Mouse (Mus musculus) liver, embryonic 12.5 days (tissue): Measurements from ENCODE around the gene Tbc1d5. TPM values are rescaled to one million over a fixed set of nuclear protein-coding genes. Genes with fewer than 3 reads are reported as not detected.

Source experiments
- ATAC-seq: fragments of 200-750 bp; cut with Nextera tagmentation; 2 replicates; pipeline ENCODE4 v1.8.0; 2017; ENCODE audit warnings: moderate number of reproducible peaks, mild to moderate bottlenecking, moderate library complexity
- H3K27ac ChIP-seq: fragments of 300-500 bp; sonication (generic); 2 replicates; pipeline ENCODE4 v1.5.1; 2016; ENCODE audit warnings: mild to moderate bottlenecking
- H3K27me3 ChIP-seq: fragments of 300-500 bp; sonication (generic); replicated peaks from 2 replicates; pipeline ENCODE4 v1.6.1; 2016; ENCODE audit warnings: mild to moderate bottlenecking, moderate library complexity
- H3K36me3 ChIP-seq: fragments of 300-500 bp; sonication (generic); 2 replicates; pipeline ENCODE4 v1.6.1; 2016; ENCODE audit warnings: mild to moderate bottlenecking, moderate library complexity
- H3K4me1 ChIP-seq: fragments of 300-500 bp; sonication (generic); 2 replicates; pipeline ENCODE4 v1.6.1; 2016
- H3K4me2 ChIP-seq: fragments of 300-500 bp; sonication (generic); 2 replicates; pipeline ENCODE4 v1.6.1; 2016; ENCODE audit warnings: mild to moderate bottlenecking, moderate library complexity
- H3K4me3 ChIP-seq: fragments of 300-500 bp; sonication (generic); 2 replicates; pipeline ENCODE4 v1.5.1; 2016; ENCODE audit warnings: mild to moderate bottlenecking, moderate library complexity
- H3K9ac ChIP-seq: fragments of 300-500 bp; sonication (generic); 2 replicates; pipeline ENCODE4 v1.6.1; 2016; ENCODE audit warnings: mild to moderate bottlenecking, moderate library complexity
- H3K9me3 ChIP-seq: fragments of 300-500 bp; sonication (generic); replicated peaks from 2 replicates; pipeline ENCODE4 v1.6.1; 2016; ENCODE audit warnings: mild to moderate bottlenecking, moderate library complexity
- WGBS: fragments of 180-500 bp; shearing (Covaris S2); methylation state at CpG from one replicate; pipeline ENCODE4 v1.1.7; 2016; ENCODE audit not compliant: insufficient replicate concordance; 5-methylcytosine and 5-hydroxymethylcytosine counted together
- polyA plus RNA-seq: library from polyadenylated mRNA; unstranded; fragments of >200 nt; fragmentation: Nextera tagmentation; extraction: Ambion mirVana; gene quantifications from 2 replicates; pipeline ENCODE4 v1.2.1, GENCODE M21; 2016

The Tbc1d5 gene
- 6.3 and 6.5 TPM in 2 replicates for polyA plus RNA-seq

- Histone ChIP-seq H3K9me3 (no peaks in the 10 kb centered on the region), H3K27ac (peak within 1 kb of the TSS; percentile 95), H3K4me3 (peak within 1 kb of the TSS; percentile 83), H3K27me3 (no peaks in the 10 kb centered on the region), H3K4me2 (peak within 1 kb of the TSS; percentile 82), H3K36me3 (no peaks in the 10 kb centered on the region), H3K9ac (peak within 1 kb of the TSS; percentile 94), H3K4me1 (peaks cover 17% of the 10 kb centered on the region)
- ATAC-seq, result peak; percentile 96
- WGBS, result 1% methylated on average over 54 of the region's 54 CpGs
Measured at GRCm38 (mm10) chr17:51179195-51179953, at the start of gene Tbc1d5. Tbc1d5 (minus strand) TSS chr17:51179352.

- no peaks in the 10 kb centered on the region for H3K9me3 ChIP-seq
- WGBS, result 63% methylated on average over 1 of the region's 1 CpGs
- ATAC-seq, result no peak
Measured at GRCm38 (mm10) chr17:51226056-51226455, 46.9 kb upstream of the Tbc1d5 start.

GRCm38 (mm10) chr17:51223152-51223551 lies 44.0 kb upstream of the Tbc1d5 start:
- Histone ChIP-seq H3K9ac (no peak overlapping the region), H3K27me3 (no peaks in the 10 kb centered on the region), H3K36me3 (no peaks in the 10 kb centered on the region), H3K4me1 (no peaks in the 10 kb centered on the region), H3K9me3 (no peaks in the 10 kb centered on the region), H3K27ac (no peak overlapping the region), H3K4me3 (no peak overlapping the region), H3K4me2 (no peak overlapping the region)
- WGBS, result 61% methylated on average over 4 of the region's 4 CpGs
- ATAC-seq, result no peak

More at GRCm38 (mm10) chr17:51226056-51226455, 46.9 kb upstream of the Tbc1d5 start:
- no peaks in the 10 kb centered on the region for H3K36me3 ChIP-seq
- H3K9ac ChIP-seq, result no peak overlapping the region
- no peak overlapping the region for H3K4me3 ChIP-seq
- H3K27me3 ChIP-seq, result no peaks in the 10 kb centered on the region
- H3K27ac ChIP-seq, result no peak overlapping the region
- H3K4me1 ChIP-seq, result no peaks in the 10 kb centered on the region
- H3K4me2 ChIP-seq, result no peak overlapping the region

- H3K4me1 ChIP-seq, result no peaks in the 10 kb centered on the region
- ATAC-seq, result no peak
- no peaks in the 10 kb centered on the region for H3K27me3 ChIP-seq
- H3K4me2 ChIP-seq, result no peak overlapping the region
- H3K27ac ChIP-seq, result no peak overlapping the region
- no peaks in the 10 kb centered on the region for H3K36me3 ChIP-seq
- no peak overlapping the region for H3K9ac ChIP-seq
- H3K4me3 ChIP-seq, result no peak overlapping the region
- no peaks in the 10 kb centered on the region for H3K9me3 ChIP-seq
- 40% methylated on average over 7 of the region's 7 CpGs for WGBS
Measured at GRCm38 (mm10) chr17:51221075-51221474, 41.9 kb upstream of the Tbc1d5 start.

GRCm38 (mm10) chr17:51219897-51220296 lies 40.7 kb upstream of the Tbc1d5 start:
- 66% methylated on average over 3 of the region's 3 CpGs for WGBS
- H3K9ac ChIP-seq, result no peak overlapping the region
- H3K9me3 ChIP-seq, result no peaks in the 10 kb centered on the region
- H3K27ac ChIP-seq, result no peak overlapping the region
- H3K4me3 ChIP-seq, result no peak overlapping the region
- H3K4me2 ChIP-seq, result no peak overlapping the region
- no peaks in the 10 kb centered on the region for H3K36me3 ChIP-seq
- no peaks in the 10 kb centered on the region for H3K27me3 ChIP-seq
- no peaks in the 10 kb centered on the region for H3K4me1 ChIP-seq
- no peak for ATAC-seq

GRCm38 (mm10) chr17:51216426-51216825 lies 37.3 kb upstream of the Tbc1d5 start:
- Histone ChIP-seq H3K27me3 (no peaks in the 10 kb centered on the region), H3K9me3 (no peaks in the 10 kb centered on the region), H3K4me2 (no peak overlapping the region), H3K4me1 (no peaks in the 10 kb centered on the region), H3K9ac (no peak overlapping the region), H3K27ac (no peak overlapping the region), H3K4me3 (no peak overlapping the region), H3K36me3 (no peaks in the 10 kb centered on the region)
- 81% methylated on average over 6 of the region's 6 CpGs for WGBS
- ATAC-seq, result no peak

GRCm38 (mm10) chr17:51209565-51209964 lies 30.4 kb upstream of the Tbc1d5 start:
- no peak overlapping the region for H3K4me3 ChIP-seq
- H3K4me1 ChIP-seq, result no peaks in the 10 kb centered on the region
- 60% methylated on average over 2 of the region's 2 CpGs for WGBS
- no peaks in the 10 kb centered on the region for H3K36me3 ChIP-seq
- no peak overlapping the region for H3K27ac ChIP-seq
- no peaks in the 10 kb centered on the region for H3K27me3 ChIP-seq
- no peak overlapping the region for H3K4me2 ChIP-seq
- no peak overlapping the region for H3K9ac ChIP-seq
- ATAC-seq, result no peak
- no peaks in the 10 kb centered on the region for H3K9me3 ChIP-seq

GRCm38 (mm10) chr17:51204643-51205042 lies 25.5 kb upstream of the Tbc1d5 start:
- WGBS, result 66% methylated on average over 2 of the region's 2 CpGs
- Histone ChIP-seq H3K27ac (no peak overlapping the region), H3K27me3 (no peaks in the 10 kb centered on the region), H3K4me1 (no peaks in the 10 kb centered on the region), H3K9ac (no peak overlapping the region), H3K4me3 (no peak overlapping the region), H3K4me2 (no peak overlapping the region), H3K9me3 (no peaks in the 10 kb centered on the region), H3K36me3 (no peaks in the 10 kb centered on the region)
- ATAC-seq, result no peak

- H3K4me1 ChIP-seq, result no peaks in the 10 kb centered on the region
- H3K27ac ChIP-seq, result no peak overlapping the region
- H3K9me3 ChIP-seq, result no peaks in the 10 kb centered on the region
- no peaks in the 10 kb centered on the region for H3K36me3 ChIP-seq
- WGBS, result 71% methylated on average over 2 of the region's 2 CpGs
- ATAC-seq, result no peak
- no peaks in the 10 kb centered on the region for H3K27me3 ChIP-seq
- H3K9ac ChIP-seq, result no peak overlapping the region
- no peak overlapping the region for H3K4me2 ChIP-seq
- H3K4me3 ChIP-seq, result no peak overlapping the region
Measured at GRCm38 (mm10) chr17:51195561-51195960, 16.4 kb upstream of the Tbc1d5 start.

- no peaks in the 10 kb centered on the region for H3K9me3 ChIP-seq
- H3K4me2 ChIP-seq, result no peak overlapping the region
- H3K4me1 ChIP-seq, result no peaks in the 10 kb centered on the region
- no peak for ATAC-seq
- no peaks in the 10 kb centered on the region for H3K27me3 ChIP-seq
- H3K4me3 ChIP-seq, result no peak overlapping the region
- no peak overlapping the region for H3K9ac ChIP-seq
- WGBS, result 70% methylated on average over 2 of the region's 2 CpGs
- H3K27ac ChIP-seq, result no peak overlapping the region
- no peaks in the 10 kb centered on the region for H3K36me3 ChIP-seq
Measured at GRCm38 (mm10) chr17:51194787-51195186, 15.6 kb upstream of the Tbc1d5 start.

- no peak for ATAC-seq
- H3K4me3 ChIP-seq, result no peak overlapping the region
Measured at GRCm38 (mm10) chr17:51191381-51191780, 12.2 kb upstream of the Tbc1d5 start.

GRCm38 (mm10) chr17:51182715-51183114 lies 3.6 kb upstream of the Tbc1d5 start:
- Histone ChIP-seq H3K4me1 (peaks cover 12% of the 10 kb centered on the region), H3K4me3 (no peak overlapping the region), H3K27ac (no peak overlapping the region), H3K4me2 (no peak overlapping the region), H3K9me3 (no peaks in the 10 kb centered on the region), H3K27me3 (no peaks in the 10 kb centered on the region), H3K9ac (no peak overlapping the region), H3K36me3 (no peaks in the 10 kb centered on the region)
- 59% methylated on average over 2 of the region's 2 CpGs for WGBS
- no peak for ATAC-seq

More at GRCm38 (mm10) chr17:51191381-51191780, 12.2 kb upstream of the Tbc1d5 start:
- Histone ChIP-seq H3K4me1 (no peaks in the 10 kb centered on the region), H3K9me3 (no peaks in the 10 kb centered on the region), H3K4me2 (no peak overlapping the region), H3K27ac (no peak overlapping the region), H3K9ac (no peak overlapping the region), H3K27me3 (no peaks in the 10 kb centered on the region), H3K36me3 (no peaks in the 10 kb centered on the region)
- WGBS, result 67% methylated on average over 1 of the region's 1 CpGs
